Mouse (Mus musculus) neutrophil, adult 83 days (primary cell): ENCODE data around the gene Tmem207. TPM values are rescaled to one million over a fixed set of nuclear protein-coding genes. Genes with fewer than 3 reads are reported as not detected.

ENCODE experiments used
- total RNA-seq, 2 experiments: library from RNA; stranded (reverse); gene quantifications; one replicate each; pipeline ENCODE4 v1.2.4; 2023

Tmem207 gene
- total RNA-seq: not detected

GRCm38 (mm10) chr16:26526669-26527068, at the start of gene Tmem207:
Tmem207 (minus strand) TSS chr16:26526769.

GRCm38 (mm10) chr16:26462835-26463234, 63.7 kb downstream of the Tmem207 start, which contains the start of gene Cldn16:
Cldn16 (plus strand) TSS chr16:26463135.

Other genes with a start within 250 kb of the Tmem207 start
- 10 to 100 TPM; 19.2 to 24.0 TPM for gene Cldn1, start 154.9 kb downstream of the Tmem207 start, total RNA-seq
- gene Cldn16, start 63.6 kb downstream of the Tmem207 start, total RNA-seq: not detected
- gene Il1rap, start 54.9 kb upstream of the Tmem207 start, total RNA-seq: 10 to 100 TPM; 26.0 to 28.2 TPM